28 mouse cellular contexts compared by ENCODE assay signal in genomic region chr13:29192697-29193096, GRCm38 (mm10).
A peak's percentile ranks its signal among the peaks of the same experiment; 100 is the strongest.
DNase-seq lines count a peak whose midpoint lies in the region; ATAC-seq lines count a peak whose summit lies in the region.
"Had no signal": no experiment of that assay in that cellular context is flagged by ENCODE, and none has a peak within 500 bp of the region (broad histone marks: within the 10 kb centered on the region; RNA-seq: fewer than 3 reads in every experiment).

No protein-coding gene starts in this region.

- DNase-seq in heart, postnatal 4 days, result no peak
- peak; percentile 31 for DNase-seq in urinary bladder, postnatal 14 days (ENCODE audit: low spot score)
- no peak for DNase-seq in urinary bladder, postnatal 4 days (ENCODE audit: low spot score in 2 of 2)
- DNase-seq in limb, embryonic 10.5 days (ENCODE audit: low spot score), result no peak
- no peak for DNase-seq in left cerebral cortex, postnatal 25 days (ENCODE audit: low spot score in 2 of 2)
- DNase-seq: adrenal gland, adult 8-10 months; B cell, adult 2 months; cerebellum, adult 2 months; cerebellum, postnatal 14 days; gastrocnemius, adult 2 months; gastrocnemius, postnatal 36 days; kidney, adult 8-10 months; kidney, postnatal 4 days; left cerebral cortex, postnatal 4 days had no signal

- H3K9me3 ChIP-seq in heart, embryonic 12.5 days (replicated peaks), result no peaks in the 10 kb centered on the region
- H3K9me3 ChIP-seq in heart, embryonic 16.5 days (replicated peaks; ENCODE audit: control insufficient read depth, low read length), result no peaks in the 10 kb centered on the region
- no peaks in the 10 kb centered on the region for H3K9me3 ChIP-seq in limb, embryonic 10.5 days (replicated peaks)
- H3K9me3 ChIP-seq: hindbrain, embryonic 12.5 days; limb, embryonic 15.5 days; midbrain, embryonic 13.5 days; neural tube, embryonic 13.5 days; stomach, embryonic 15.5 days had no signal

- H3K4me2 ChIP-seq in heart, embryonic 12.5 days, result no peak overlapping the region
- H3K4me2 ChIP-seq in heart, embryonic 16.5 days (ENCODE audit: low read depth, low read length), result no peak overlapping the region
- H3K4me2 ChIP-seq: hindbrain, embryonic 12.5 days; limb, embryonic 15.5 days; midbrain, embryonic 13.5 days; neural tube, embryonic 13.5 days; stomach, embryonic 15.5 days had no signal

- H3K36me3 ChIP-seq in heart, embryonic 12.5 days, result no peaks in the 10 kb centered on the region
- no peaks in the 10 kb centered on the region for H3K36me3 ChIP-seq in heart, embryonic 16.5 days (ENCODE audit: control insufficient read depth, insufficient read depth)
- no peaks in the 10 kb centered on the region for H3K36me3 ChIP-seq in limb, embryonic 10.5 days
- H3K36me3 ChIP-seq: hindbrain, embryonic 12.5 days; limb, embryonic 15.5 days; midbrain, embryonic 13.5 days; neural tube, embryonic 13.5 days; stomach, embryonic 15.5 days had no signal

- no peak for ATAC-seq in heart, embryonic 12.5 days (ENCODE audit: insufficient number of reproducible peaks, low FRiP score)
- ATAC-seq in heart, embryonic 16.5 days (replicated peaks; ENCODE audit: extremely low read depth, insufficient read depth, low FRiP score), result no peak
- ATAC-seq: forebrain, embryonic 16.5 days; hindbrain, postnatal 0 days; intestine, embryonic 16.5 days; midbrain, embryonic 13.5 days had no signal

- peak overlapping the region; percentile 53; the same call in 1 of the 2 replicates for H3K27ac ChIP-seq in heart, embryonic 12.5 days (ENCODE audit: poor library complexity, severe bottlenecking)
- peak overlapping the region; percentile 58 for H3K27ac ChIP-seq in heart, embryonic 16.5 days (ENCODE audit: low read length)
- no peak overlapping the region for H3K27ac ChIP-seq in limb, embryonic 10.5 days
- H3K27ac ChIP-seq: gastrocnemius, adult 2 months; hindbrain, embryonic 12.5 days; hindbrain, postnatal 0 days; kidney, postnatal 0 days; limb, embryonic 15.5 days; liver, embryonic 14.5 days; macrophage; midbrain, embryonic 13.5 days; neural tube, embryonic 13.5 days; stomach, embryonic 15.5 days had no signal

- intact Hi-C loops in left cerebral cortex, postnatal 25 days (cut with DNase I), result no loop called here

- H3K4me1 ChIP-seq in heart, embryonic 12.5 days (replicated peaks), result peaks cover 47% of the 10 kb centered on the region
- peaks cover 17% of the 10 kb centered on the region for H3K4me1 ChIP-seq in heart, embryonic 16.5 days (ENCODE audit: control insufficient read depth, insufficient read depth, low read length)
- peaks cover 26% of the 10 kb centered on the region for H3K4me1 ChIP-seq in limb, embryonic 10.5 days
- H3K4me1 ChIP-seq: stomach, embryonic 15.5 days had no signal

- no peaks in the 10 kb centered on the region for H3K27me3 ChIP-seq in heart, embryonic 12.5 days (replicated peaks)
- H3K27me3 ChIP-seq in heart, embryonic 16.5 days (ENCODE audit: control insufficient read depth, insufficient read depth, low read length), result no peaks in the 10 kb centered on the region
- H3K27me3 ChIP-seq in limb, embryonic 10.5 days (ENCODE audit: low read depth, poor library complexity, severe bottlenecking), result no peaks in the 10 kb centered on the region
- H3K27me3 ChIP-seq: hindbrain, embryonic 12.5 days; limb, embryonic 15.5 days; midbrain, embryonic 13.5 days; neural tube, embryonic 13.5 days; stomach, embryonic 15.5 days had no signal

- 24% methylated on average over 3 of the region's 3 CpGs for WGBS in heart, embryonic 12.5 days
- 33% methylated on average over 3 of the region's 3 CpGs for WGBS in heart, embryonic 16.5 days
- WGBS in limb, embryonic 10.5 days, result 87% methylated on average over 3 of the region's 3 CpGs

- H3K4me3 ChIP-seq in heart, embryonic 12.5 days, result no peak overlapping the region
- H3K4me3 ChIP-seq in heart, embryonic 16.5 days (ENCODE audit: low read length), result no peak overlapping the region
- no peak overlapping the region for H3K4me3 ChIP-seq in limb, embryonic 10.5 days
- H3K4me3 ChIP-seq: erythroblast, embryonic 14.5 days; gastrocnemius, adult 2 months; hindbrain, embryonic 12.5 days; limb, embryonic 15.5 days; midbrain, embryonic 13.5 days; neural tube, embryonic 13.5 days; stomach, embryonic 15.5 days had no signal

- H3K9ac ChIP-seq in heart, embryonic 12.5 days, result no peak overlapping the region
- no peak overlapping the region for H3K9ac ChIP-seq in heart, embryonic 16.5 days (ENCODE audit: low read length)
- H3K9ac ChIP-seq: hindbrain, embryonic 12.5 days; limb, embryonic 15.5 days; liver, embryonic 14.5 days; midbrain, embryonic 13.5 days; neural tube, embryonic 13.5 days; stomach, embryonic 15.5 days had no signal
